Mouse (Mus musculus) thymus, postnatal 36 days (tissue): ENCODE results near the gene Fam163a.

ENCODE experiments used
- DNase-seq, 2 experiments: peaks; one replicate each; pipeline ENCODE4 v3.0.0; 2022; ENCODE audit warnings: mixed read lengths in 2 of 2

Gene Fam163a

GRCm38 (mm10) chr1:156201069-156201468 lies 3.8 kb downstream of the Fam163a start:
- no peak for DNase-seq

GRCm38 (mm10) chr1:156197588-156197987 lies 7.2 kb downstream of the Fam163a start:
- DNase-seq: no peak

GRCm38 (mm10) chr1:156193292-156193691 lies 11.5 kb downstream of the Fam163a start:
- DNase-seq: no peak

GRCm38 (mm10) chr1:156192853-156193252 lies 12.0 kb downstream of the Fam163a start:
- no peak for DNase-seq

GRCm38 (mm10) chr1:156186646-156187045 lies 18.2 kb downstream of the Fam163a start:
- DNase-seq: no peak

GRCm38 (mm10) chr1:156184158-156184571 lies 20.7 kb downstream of the Fam163a start:
- no peak for DNase-seq

- no peak for DNase-seq
Observed at GRCm38 (mm10) chr1:156183176-156183958, 21.5 kb downstream of the Fam163a start.

- DNase-seq: no peak
Observed at GRCm38 (mm10) chr1:156179875-156180274, 25.0 kb downstream of the Fam163a start.

- no peak for DNase-seq
Observed at GRCm38 (mm10) chr1:156168737-156169136, 36.1 kb downstream of the Fam163a start.

- DNase-seq: no peak
Observed at GRCm38 (mm10) chr1:156116770-156117169, 88.1 kb downstream of the Fam163a start.

- DNase-seq: no peak
Observed at GRCm38 (mm10) chr1:156113884-156114499, 90.8 kb downstream of the Fam163a start.

GRCm38 (mm10) chr1:156112142-156112541 lies 92.7 kb downstream of the Fam163a start:
- DNase-seq: no peak

- no peak for DNase-seq
Observed at GRCm38 (mm10) chr1:156111728-156112127, 93.1 kb downstream of the Fam163a start.

- DNase-seq: no peak
Observed at GRCm38 (mm10) chr1:156111090-156111489, 93.7 kb downstream of the Fam163a start.

- DNase-seq: no peak
Observed at GRCm38 (mm10) chr1:156108400-156108799, 96.4 kb downstream of the Fam163a start.

GRCm38 (mm10) chr1:156107424-156107823 lies 97.4 kb downstream of the Fam163a start:
- DNase-seq: no peak

- no peak for DNase-seq
Observed at GRCm38 (mm10) chr1:156105381-156105780, 99.4 kb downstream of the Fam163a start.

- DNase-seq: no peak
Observed at GRCm38 (mm10) chr1:156103763-156104162, 101.1 kb downstream of the Fam163a start.

GRCm38 (mm10) chr1:156091811-156092210 lies 113.0 kb downstream of the Fam163a start:
- DNase-seq: no peak

- DNase-seq: no peak
Observed at GRCm38 (mm10) chr1:156090042-156090441, 114.8 kb downstream of the Fam163a start.

GRCm38 (mm10) chr1:156089561-156089960 lies 115.3 kb downstream of the Fam163a start:
- peak in 1 of 2 experiments; percentile 24 for DNase-seq

- peak in 1 of 2 experiments; percentile 33 for DNase-seq
Observed at GRCm38 (mm10) chr1:156087586-156087985, 117.2 kb downstream of the Fam163a start.

- DNase-seq: no peak
Observed at GRCm38 (mm10) chr1:156085770-156086169, 119.1 kb downstream of the Fam163a start.

- DNase-seq: no peak
Observed at GRCm38 (mm10) chr1:156084603-156085002, 120.2 kb downstream of the Fam163a start.
